Mouse (Mus musculus) E14TG2a.4 (cell line): ENCODE results near the gene Pck2.
A peak's percentile ranks its signal among the peaks of the same experiment; 100 is the strongest.

Experiments used
- CTCF ChIP-seq: conservative IDR thresholded peaks from 2 replicates; pipeline ENCODE4 v1.5.1; 2014; ENCODE audit warnings: low read length
- POU5F1 ChIP-seq: IDR thresholded peaks from 2 replicates; pipeline ENCODE4 v1.6.1; 2014; ENCODE audit warnings: low read length, borderline replicate concordance

DNA sequence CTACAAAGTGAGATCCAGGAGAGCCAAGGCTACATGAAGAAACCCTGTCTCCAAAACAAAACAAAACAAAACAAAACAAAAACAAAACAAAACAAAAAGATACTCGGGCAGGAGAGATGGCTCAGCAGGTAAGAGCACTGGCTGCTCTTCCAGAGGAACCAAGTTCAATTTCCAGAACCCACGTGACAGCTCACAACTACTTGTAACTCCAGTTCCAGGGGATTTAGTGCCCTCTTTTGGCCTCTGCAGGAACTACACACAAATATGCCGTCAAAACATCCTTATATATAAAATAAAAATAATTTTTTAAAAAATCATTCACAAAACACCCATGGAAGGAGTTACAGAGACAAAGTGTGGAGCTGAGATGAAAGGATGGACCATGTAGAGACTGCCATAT is 12.1 kb upstream of the Pck2 start:
- TF ChIP-seq CTCF (peak; percentile 58), POU5F1 (no peak)
